Mouse (Mus musculus) small intestine, adult 2 months (tissue): ENCODE results near the gene Ppp2r5b.

Experiments
- CTCF ChIP-seq: fragments of 200-500 bp; IDR thresholded peaks from 2 replicates; pipeline ENCODE4 v1.5.1; 2012; ENCODE audit warnings: low read depth, mild to moderate bottlenecking, control low read depth, inconsistent platforms, low read length, moderate library complexity, mixed read lengths; ENCODE audit not compliant: insufficient replicate concordance, insufficient read length; ENCODE audit errors: extremely low read depth
- POLR2A ChIP-seq: fragments of 200-500 bp; IDR thresholded peaks from 2 replicates; pipeline ENCODE4 v1.6.1; 2012; ENCODE audit warnings: low read depth, mild to moderate bottlenecking, control low read depth, inconsistent platforms, low read length, moderate library complexity

- TF ChIP-seq CTCF (no peak), POLR2A (no peak)
Measured at GRCm38 (mm10) chr19:6245806-6246205, 10.1 kb upstream of the Ppp2r5b start.
